Mouse (Mus musculus): Measurements from ENCODE around the gene Bod1l.

- no peak for TF ChIP-seq CTCF (conservative IDR thresholded peaks at IDR 0.05 in 1 of 2, IDR thresholded peaks at IDR 0.05 in 1 of 2; ENCODE audit: low read depth in 2 of 2, low read length in 2 of 2)
- TF ChIP-seq POLR2A (IDR thresholded peaks at IDR 0.05; ENCODE audit: low read depth, low read length): no peak
- peak; percentile 84 for TF ChIP-seq ZNF384 (IDR thresholded peaks at IDR 0.05; ENCODE audit: low read depth, low read length)
- no peak for TF ChIP-seq RCOR1 (conservative IDR thresholded peaks at IDR 0.05; ENCODE audit: low read depth, low read length)
- TF ChIP-seq USF2 (conservative IDR thresholded peaks at IDR 0.05; ENCODE audit: low read depth, low read length): no peak
- TF ChIP-seq ETS1 (conservative IDR thresholded peaks at IDR 0.05; ENCODE audit: low read depth, low read length): no peak; the same call in 1 of the 2 replicates
- TF ChIP-seq MXI1 (IDR thresholded peaks at IDR 0.05; ENCODE audit: low read depth, low read length): no peak
- no peak for TF ChIP-seq NELFE (IDR thresholded peaks at IDR 0.05; ENCODE audit: low read depth, low read length)
- TF ChIP-seq CHD2 (IDR thresholded peaks at IDR 0.05; ENCODE audit: low read length): no peak
- TF ChIP-seq TCF12 (IDR thresholded peaks at IDR 0.05; ENCODE audit: low read depth, low read length): no peak
- no peak for TF ChIP-seq TBP (conservative IDR thresholded peaks at IDR 0.05; ENCODE audit: low read depth, low read length)
- no peak for TF ChIP-seq ZC3H11A (IDR thresholded peaks at IDR 0.05; ENCODE audit: low read depth, low read length)
- TF ChIP-seq POLR2AphosphoS2 (IDR thresholded peaks at IDR 0.05; ENCODE audit: low read depth, low read length): no peak
- no peak for TF ChIP-seq NRF1 (IDR thresholded peaks at IDR 0.05; ENCODE audit: low read depth, low read length)
Observed at GRCm38 (mm10) chr5:41805085-41805484, 39.0 kb downstream of the Bod1l start.

All from CH12.LX (cell line).